Mouse (Mus musculus) large intestine, adult 2 months (tissue): ENCODE measurements around the gene Gtf2ird2. TPM values are rescaled to one million over a fixed set of nuclear protein-coding genes. Genes with fewer than 3 reads are reported as not detected.

Experiments used
- DNase-seq: peaks from one replicate; pipeline ENCODE4 v3.0.0-alpha.2; 2012; ENCODE audit warnings: low read depth, low spot score
- WGBS: fragments of 180-500 bp; shearing (Covaris S2); methylation state at CpG from one replicate; pipeline ENCODE4 v1.1.7; 2018; 5-methylcytosine and 5-hydroxymethylcytosine counted together
- polyA plus RNA-seq: library from polyadenylated mRNA; depleted of rRNA; stranded (reverse); fragments of >200 nt; gene quantifications from 2 replicates; pipeline ENCODE4 v1.2.3, GENCODE M21; 2012; rRNA removed

The Gtf2ird2 gene
- 4.8 and 5.2 TPM in 2 replicates for polyA plus RNA-seq

DNA sequence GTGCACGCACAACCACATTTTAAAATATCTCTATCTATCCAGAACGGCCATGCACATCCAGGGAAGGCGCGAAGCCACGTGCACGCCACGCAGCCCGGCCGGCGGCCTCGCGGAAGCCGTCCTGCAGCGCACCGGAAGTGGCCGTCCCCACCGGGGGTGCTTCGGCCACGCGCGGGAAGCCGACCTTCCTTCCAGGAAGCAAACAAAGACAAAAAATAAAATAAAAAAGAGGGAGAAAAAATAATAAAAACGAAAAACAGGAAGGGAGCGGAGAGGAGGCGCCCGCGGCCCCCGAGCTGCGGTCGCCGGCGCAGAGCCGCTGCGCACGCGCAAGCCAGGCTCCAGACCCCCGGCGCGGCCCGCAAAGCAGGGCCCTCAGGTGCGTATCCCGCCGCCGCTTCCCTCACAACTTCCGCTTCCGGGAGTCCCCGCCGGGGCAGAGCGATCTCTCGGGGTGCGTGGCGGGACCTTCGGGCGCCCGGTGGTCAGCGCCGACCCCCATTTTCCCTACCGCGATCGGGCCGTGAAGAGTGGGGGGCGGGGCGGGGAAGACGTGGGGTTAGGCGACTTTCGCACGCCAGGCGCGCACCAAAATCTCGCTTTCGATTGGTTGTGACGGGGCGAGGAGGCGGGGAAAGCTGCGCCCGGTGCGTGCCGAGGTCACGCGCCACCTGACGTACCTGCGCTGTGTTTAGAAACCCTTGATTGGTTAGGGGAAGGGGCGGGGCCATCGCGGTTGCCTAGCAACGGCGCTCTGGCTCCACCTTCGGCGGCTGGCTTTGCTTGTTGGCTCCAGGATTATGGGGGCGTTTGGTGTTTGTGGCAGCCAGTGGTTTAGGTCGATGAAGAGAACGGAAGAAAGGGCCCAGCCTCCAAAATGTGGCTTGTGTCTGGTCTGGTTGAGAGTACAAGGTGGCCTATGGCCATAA, at the start of gene Gtf2ird2:
Gtf2ird2 (plus strand) TSS at position 140 of the 929 bp plus-strand sequence.
- DNase-seq, result peak; percentile 84
- WGBS, result under 1% methylated on average over 92 of the region's 92 CpGs

DNA sequence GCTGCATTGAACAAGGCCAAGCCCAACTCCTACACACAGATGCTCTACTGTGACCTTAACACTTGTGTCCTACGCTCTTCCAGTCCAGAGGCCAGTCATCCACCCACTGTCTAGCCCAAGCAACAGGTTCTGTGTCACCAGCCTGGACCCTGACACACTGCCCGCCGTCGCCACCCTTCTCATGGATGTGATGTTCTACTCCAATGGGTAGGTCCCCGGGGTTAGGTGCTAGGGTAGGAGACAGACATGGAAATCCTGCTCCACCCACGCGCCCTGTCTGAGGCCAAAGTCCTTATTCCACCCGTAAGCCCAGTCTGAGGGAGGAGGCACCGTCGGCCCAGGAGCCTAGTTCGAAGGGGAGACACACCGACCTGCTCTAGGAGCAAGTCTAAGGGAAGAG, 47.8 kb upstream of the Gtf2ird2 start:
- no peak for DNase-seq
- WGBS, result 88% methylated on average over 12 of the region's 12 CpGs

DNA sequence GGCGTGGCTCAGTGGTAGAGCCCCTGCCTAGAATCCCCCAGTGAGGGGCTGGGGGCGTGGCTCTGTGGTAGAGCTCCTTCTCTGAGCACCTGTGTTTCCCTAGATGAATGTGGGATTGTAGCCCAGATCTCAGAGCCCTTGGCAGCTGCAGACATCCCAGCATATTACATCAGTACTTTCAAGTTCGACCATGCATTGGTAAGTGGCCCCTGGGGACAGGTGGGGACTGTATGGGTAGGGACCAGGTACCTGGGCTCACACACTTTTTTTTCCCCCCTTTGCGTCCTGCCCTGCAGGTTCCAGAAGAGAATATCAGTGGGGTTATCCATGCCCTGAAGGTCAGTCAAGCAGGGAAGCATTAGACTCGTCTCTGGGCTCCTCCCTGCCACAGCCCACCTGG, 45.9 kb upstream of the Gtf2ird2 start:
- DNase-seq, result no peak
- WGBS, result 81% methylated on average over 5 of the region's 5 CpGs

DNA sequence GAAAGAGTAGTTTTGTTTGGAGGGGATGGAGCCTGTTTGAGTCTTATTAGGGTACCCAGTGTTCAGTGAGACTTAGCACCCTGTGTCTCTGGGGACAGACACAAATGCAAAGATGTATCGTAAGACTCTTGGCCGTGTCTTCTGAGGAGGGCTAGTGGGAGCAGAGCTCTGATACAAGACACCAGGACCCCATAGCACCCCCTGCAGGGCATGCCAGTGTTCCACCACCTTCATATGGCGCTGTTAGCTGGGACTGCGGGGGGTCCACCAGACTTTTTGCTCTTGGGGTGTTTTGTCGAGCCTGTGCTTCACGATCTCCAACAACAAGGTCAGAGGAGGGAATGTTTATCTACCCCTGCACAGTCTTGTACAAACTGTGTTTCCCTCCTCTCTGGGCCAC, 44.4 kb upstream of the Gtf2ird2 start:
- WGBS, result 82% methylated on average over 6 of the region's 6 CpGs
- DNase-seq, result no peak

DNA sequence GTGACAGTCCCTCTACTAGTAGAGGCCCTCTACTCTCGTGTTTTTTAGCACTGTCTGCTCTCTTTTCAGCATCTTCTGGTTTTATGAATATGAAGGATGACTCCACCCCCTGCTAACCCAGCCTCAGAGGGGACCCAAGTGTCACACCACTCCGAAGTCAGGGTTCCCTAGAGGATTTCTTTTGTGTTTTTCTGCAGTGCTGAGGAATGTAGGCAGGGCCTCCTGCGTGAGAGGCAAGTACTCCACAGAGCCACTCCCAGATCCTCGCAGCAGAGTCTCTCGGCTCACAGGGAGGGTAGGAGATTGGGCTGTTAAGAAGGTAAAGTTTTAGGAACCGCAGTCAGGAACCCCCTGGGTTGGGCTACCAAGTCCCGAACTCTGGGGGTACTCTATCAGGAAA, 42.6 kb upstream of the Gtf2ird2 start:
- no peak for DNase-seq
- 53% methylated on average over 7 of the region's 7 CpGs for WGBS

DNA sequence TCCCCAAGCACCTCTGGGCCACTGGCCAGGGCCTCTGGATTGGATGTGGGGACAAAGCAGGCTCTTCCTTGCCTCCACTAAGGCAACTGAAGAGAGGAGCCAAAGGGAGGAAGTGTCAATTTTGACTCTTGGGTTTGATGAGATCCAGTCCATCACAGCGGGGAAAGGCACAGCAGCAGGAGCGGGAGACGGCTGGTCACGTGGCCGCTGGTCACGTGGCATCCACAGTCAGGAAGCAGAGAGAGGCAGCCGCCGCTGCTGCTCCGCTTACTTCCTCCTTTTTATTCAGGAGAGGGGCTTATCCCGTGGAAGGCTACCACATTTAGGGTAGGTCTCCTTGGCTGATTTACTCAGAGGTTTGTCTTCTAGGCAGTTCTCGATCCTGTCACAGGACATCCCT, 41.4 kb upstream of the Gtf2ird2 start:
- no peak for DNase-seq
- 85% methylated on average over 11 of the region's 11 CpGs for WGBS

DNA sequence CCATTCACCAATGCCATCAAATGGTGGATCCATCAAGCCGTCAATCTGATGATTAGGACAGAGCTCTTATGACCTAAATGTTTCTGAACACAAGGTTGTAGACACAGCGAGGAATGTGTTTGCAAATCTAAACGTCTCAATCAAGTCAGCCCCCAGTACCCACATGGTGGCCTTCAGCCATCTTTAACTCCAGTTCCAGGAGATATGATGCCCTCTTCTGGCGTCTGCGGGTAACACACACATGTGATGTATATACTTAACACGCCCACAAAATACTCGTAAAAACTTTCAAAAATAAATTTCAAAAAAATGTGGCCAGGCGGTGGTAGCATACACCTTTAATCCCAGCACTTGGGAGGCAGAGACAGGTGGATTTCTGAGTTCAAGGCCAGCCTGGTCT, 38.8 kb upstream of the Gtf2ird2 start:
- 91% methylated on average over 8 of the region's 8 CpGs for WGBS
- no peak for DNase-seq

DNA sequence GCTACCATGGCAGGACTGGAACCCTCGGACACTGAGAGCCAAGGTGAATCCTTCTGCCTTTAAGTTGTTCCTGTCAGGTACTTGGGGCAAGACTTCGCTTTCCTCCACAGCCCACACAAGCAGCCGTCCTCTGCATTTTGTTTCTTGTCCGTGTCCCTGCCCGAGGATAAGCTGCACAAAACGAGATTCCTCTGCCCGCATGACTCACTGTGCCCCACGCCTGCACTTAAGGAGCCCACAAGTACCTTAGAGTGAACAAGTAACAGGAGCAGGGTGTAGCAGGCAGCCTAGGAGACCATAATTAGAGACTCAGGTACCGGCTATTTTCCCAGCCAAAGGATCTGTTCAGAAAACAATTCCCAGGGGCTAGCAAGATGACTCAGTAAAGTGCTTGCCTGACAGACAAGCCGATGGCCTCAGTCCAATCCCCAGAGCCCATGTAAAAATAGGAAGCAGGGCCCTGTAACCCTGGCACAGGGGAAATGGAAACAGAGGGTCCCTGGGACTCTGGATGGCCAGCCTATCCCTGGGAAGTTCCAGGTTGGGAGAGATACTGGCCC, 36.5 kb upstream of the Gtf2ird2 start:
- WGBS, result 81% methylated on average over 10 of the region's 10 CpGs
- no peak for DNase-seq

DNA sequence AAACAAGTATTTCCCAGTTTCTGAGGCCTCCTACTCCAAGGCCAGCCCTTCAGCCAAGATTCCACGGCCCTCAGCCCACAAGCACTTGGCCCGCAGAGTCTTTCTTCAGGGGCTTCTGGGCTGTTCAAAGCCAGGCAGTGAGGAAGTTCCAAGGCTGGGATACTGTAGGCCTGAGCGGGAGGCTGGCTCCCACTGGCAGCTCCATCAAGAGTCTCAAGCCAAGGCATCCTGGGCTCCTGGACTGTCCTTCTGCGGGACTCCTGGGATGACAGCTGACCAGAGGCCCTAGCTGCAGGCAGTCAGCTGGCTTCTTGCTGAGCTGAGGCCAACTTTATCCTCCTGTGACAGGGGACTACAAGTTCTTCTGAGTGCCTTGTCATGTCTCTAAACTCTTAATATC, 35.7 kb upstream of the Gtf2ird2 start:
- DNase-seq, result no peak
- 81% methylated on average over 4 of the region's 4 CpGs for WGBS

DNA sequence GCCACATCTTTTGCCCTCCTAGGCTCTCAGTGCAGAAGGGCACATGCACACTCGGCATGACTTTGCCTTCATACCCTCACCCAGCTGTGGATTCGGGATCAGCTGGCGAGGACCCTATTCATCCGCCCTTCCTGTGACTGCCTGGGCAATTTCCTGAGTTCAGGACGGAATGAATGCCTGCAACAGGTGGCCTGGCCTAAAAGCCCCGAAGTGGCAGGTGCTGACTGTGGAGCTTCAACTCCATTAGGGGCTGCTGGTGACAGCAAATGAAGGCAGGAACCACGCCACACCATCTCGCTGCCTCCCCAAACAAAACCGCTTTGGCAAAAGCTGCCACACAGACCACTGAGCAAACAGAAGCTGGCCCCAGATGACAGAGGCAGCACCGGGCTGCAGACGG, 31.9 kb upstream of the Gtf2ird2 start:
- DNase-seq, result no peak
- 80% methylated on average over 11 of the region's 11 CpGs for WGBS

DNA sequence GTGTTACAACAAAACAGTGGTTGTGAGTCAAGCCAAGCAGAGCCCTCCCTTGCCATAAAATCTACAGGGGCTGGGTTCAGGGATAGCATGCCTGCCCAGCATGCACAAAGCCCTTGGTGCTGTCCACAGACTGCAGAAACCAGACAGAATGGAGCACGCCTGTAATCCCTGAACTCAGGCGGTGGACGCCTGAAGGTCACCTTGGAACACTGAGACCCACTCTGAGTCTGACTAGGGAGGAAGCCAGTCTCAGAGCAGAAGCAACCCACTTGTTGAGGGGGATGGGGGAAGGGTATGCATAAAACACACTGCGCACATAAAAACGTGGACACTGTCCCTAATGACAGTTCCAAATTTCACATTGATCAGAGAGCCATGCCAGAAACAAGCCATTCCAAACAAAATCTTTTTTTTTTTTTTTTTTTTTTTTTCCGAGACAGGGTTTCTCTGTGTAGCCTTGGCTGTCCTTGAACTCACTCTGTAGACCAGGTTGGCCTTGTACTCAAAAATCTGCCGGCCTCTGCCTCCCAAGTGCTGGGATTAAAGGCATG, 27.8 kb upstream of the Gtf2ird2 start:
- no peak for DNase-seq
- 78% methylated on average over 7 of the region's 7 CpGs for WGBS

DNA sequence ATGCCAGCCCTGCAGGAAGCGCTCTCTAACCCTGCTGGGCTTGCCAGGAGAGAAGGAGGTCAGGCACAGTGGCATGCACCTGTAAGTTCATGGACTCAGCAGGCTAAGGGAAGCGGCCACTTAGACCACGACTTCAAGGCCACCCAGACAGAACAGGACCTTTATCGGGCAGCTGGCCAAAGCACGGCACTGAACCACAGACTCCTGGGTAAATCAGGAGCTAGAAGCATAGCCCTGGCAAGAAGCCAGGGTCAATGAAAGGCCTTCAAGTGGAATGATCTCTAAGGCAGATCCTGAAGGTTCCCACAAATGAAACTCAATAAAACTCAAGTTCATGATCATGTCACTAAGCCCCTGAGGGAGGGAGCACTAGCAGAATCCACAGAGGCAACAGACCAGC, 19.1 kb upstream of the Gtf2ird2 start:
- no peak for DNase-seq
- WGBS, result 37% methylated on average over 5 of the region's 5 CpGs

DNA sequence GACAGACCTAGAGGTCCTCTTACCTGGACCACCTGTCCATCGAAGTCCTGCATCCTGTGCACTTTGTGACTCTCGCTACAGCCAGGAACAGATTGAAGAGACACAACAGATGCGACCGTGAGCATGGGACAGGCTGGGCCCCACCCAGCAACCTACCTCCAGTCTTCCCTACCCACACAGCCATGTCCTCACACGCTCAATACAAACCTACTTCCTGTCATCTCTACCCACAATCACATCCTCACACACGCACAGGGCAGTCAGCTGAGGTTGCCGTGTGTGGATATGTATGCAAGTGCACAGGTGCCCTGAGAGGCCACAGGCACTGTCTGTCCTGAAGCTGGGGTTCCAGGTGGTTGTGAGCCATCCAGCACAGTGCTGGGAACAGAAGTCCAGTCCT, 17.2 kb upstream of the Gtf2ird2 start:
- WGBS, result 94% methylated on average over 7 of the region's 7 CpGs
- no peak for DNase-seq

DNA sequence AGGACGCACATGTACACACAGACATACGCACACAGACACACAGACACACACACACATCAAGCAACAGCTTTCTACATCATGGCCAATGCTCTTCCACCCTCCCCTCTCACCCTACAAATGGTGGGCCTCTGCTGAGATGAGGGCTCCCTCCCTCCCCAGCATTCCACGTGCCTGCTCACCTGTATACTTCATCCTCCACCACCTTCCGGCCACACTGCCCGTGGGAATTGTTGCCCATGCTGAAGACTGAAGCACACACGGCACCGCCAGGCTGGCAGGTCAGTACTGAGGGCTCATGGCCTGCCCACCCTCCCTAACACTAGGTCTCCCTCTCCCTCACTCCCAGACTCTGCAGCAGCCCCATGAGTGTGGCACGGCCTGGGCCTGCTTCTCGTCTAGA, 15.8 kb upstream of the Gtf2ird2 start:
- no peak for DNase-seq
- WGBS, result 90% methylated on average over 9 of the region's 9 CpGs

DNA sequence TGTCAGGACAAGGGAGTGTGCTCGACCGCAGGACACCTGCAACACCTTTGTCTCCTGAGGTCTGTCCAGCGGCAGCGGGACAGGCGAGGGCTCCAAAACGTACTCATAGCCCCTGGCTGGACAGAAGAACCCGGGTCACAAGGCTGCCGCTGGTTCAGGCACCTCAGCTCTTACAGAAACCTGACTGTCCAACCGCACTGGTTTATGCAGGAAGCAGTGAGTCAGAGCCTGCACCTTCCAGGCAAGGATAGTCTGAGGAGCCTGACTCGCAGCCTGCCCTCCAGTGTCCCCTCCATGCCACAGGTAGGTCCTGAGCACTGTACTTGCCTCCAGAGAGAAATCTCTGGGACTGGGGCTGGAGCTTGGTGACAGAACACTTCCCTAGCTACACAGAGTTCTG, 14.6 kb upstream of the Gtf2ird2 start:
- WGBS, result 93% methylated on average over 10 of the region's 10 CpGs
- no peak for DNase-seq

DNA sequence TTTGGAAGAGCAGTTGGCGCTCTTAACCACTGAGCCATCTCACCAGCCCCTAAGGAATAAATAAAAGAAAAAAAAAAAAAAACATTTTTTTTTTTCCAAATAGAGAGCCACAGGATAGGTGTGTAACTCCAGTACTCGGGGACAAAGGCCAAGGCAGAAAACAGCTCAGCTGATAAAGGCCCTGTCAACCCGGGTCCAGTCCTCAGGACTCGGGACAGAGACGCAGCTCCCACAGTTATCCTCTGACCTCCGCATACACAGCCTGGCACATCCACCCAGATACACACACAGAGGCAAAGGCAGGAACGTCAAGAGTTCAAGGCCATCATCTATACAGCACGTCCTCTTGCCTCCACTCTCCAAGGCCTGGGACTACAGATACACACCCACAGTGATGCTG, 13.7 kb upstream of the Gtf2ird2 start:
- WGBS, result 91% methylated on average over 8 of the region's 8 CpGs

DNA sequence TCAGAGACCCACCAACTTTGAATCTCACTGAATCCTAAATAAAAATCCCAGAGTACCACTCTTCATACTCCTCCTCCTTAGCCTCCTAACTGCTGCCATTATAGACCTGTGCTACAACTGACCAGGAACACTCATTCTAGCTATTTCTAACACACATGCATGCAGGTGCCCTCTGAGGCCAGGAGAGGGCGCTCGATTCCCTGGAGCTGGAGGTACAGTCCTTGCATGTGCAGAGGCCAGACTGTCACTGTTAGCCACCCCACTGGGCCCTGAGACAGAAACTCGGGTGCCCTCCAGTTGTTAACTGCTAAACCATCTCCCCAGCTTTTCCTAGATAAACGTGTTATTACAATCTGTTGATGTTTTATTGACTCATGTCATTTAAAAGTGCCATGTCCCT, 10.6 kb upstream of the Gtf2ird2 start:
- 28% methylated on average over 4 of the region's 4 CpGs for WGBS
- DNase-seq, result no peak

More for the DNA sequence above, 13.7 kb upstream of the Gtf2ird2 start:
- no peak for DNase-seq

DNA sequence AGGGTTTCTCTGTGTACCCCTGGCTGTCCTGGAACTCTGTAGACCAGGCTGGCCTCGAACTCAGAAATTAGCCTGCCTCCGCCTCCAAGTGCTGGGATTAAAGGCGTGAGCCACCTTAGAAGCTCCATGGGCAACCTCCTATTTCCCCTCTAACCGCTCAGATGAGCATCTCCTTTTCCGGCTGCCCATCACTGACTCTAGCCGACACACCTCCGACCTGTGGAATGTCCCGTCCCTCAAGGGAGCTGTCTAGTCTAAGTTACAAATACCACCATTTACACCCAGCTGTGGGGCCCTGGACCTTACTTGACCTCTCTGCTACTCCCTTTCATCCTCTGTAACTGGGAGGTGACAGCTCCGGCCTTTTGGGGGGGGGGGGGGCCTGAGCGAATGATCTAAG, 8.1 kb upstream of the Gtf2ird2 start:
- DNase-seq, result no peak
- 10% methylated on average over 10 of the region's 10 CpGs for WGBS

DNA sequence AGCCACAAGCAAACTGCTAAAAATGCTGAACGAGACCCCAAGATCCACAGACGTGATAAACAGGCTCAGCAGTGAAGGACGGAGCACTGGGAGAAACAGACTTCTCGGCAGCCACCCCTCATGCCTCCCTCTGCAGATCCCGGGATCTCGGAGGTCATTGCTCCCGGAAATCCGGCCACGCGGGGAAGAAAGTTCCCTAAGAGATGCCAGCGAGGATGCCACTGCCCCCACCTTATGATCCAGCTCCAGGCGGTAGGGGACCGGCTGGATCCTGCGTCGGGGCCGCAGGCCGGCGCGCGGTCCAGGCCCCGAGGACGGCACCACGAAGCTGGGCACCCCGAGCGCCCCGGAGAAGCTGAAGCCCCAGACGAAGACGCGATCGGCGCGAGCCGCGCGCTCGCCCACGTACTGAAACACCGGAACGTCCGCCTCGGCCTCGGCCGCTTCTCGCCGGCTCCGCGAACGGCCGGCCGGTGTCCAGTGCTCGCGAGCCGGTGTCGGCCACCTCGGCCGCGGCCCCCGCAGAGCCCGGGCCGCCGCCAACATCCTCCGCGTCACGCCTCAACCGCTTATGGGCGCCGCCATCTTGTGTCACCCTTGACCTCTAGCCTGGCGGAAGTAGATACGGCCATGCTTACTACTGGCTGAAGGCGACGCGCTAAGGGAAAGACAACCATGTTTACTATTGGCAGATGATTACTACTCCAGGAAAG, 7.5 kb upstream of the Gtf2ird2 start, which contains the start of gene Rcc1l:
Rcc1l (minus strand) TSS at position 606 of the 713 bp plus-strand sequence.
- peak; percentile 72 for DNase-seq
- WGBS, result under 1% methylated on average over 72 of the region's 72 CpGs

DNA sequence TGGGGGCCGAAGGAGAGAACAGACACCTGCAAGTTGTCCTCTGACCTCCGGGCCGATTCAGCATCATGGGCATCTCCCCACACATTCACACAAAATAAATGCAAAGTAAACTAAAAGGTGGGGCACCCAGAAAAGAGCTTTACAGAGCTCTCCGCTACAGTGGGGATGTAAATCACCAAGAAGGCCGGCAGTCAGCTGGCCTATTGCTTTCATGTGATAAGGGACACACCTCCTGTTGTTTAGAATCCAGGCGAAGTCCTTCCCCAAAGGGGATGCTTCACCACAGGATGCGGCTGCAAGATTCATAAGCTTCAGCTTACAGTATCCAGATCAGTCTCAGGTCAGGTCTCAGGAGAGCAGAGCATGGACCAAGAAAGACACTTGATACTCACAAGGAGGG, 5.3 kb upstream of the Gtf2ird2 start:
- 74% methylated on average over 7 of the region's 7 CpGs for WGBS
- no peak for DNase-seq
